Mouse (Mus musculus) ES-Bruce4 (cell line): Measurements from ENCODE around the gene Pde7b.

Source experiments
- CTCF ChIP-seq: IDR thresholded peaks from one replicate; pipeline ENCODE4 v1.8.1; 2011; ENCODE audit warnings: low read depth, low read length
- EP300 ChIP-seq: IDR thresholded peaks from 2 replicates; pipeline ENCODE4 v1.6.1; 2011; ENCODE audit warnings: low read depth, low read length; ENCODE audit not compliant: insufficient read depth
- POLR2A ChIP-seq: IDR thresholded peaks from one replicate; pipeline ENCODE4 v1.8.1; 2011; ENCODE audit warnings: low read length; ENCODE audit not compliant: insufficient read depth

GRCm38 (mm10) chr10:20735775-20736449 lies 11.0 kb upstream of the Pde7b start:
- no peak for TF ChIP-seq POLR2A
- no peak for TF ChIP-seq CTCF
- no peak for TF ChIP-seq EP300
